Mouse (Mus musculus): ENCODE data around the gene L3mbtl4. TPM values are rescaled to one million over a fixed set of nuclear protein-coding genes. Genes with fewer than 3 reads are reported as not detected.

The L3mbtl4 gene
- polyA plus RNA-seq (2015; fragmentation: Nextera tagmentation; extraction: Ambion mirVana), result 4.8 and 5.7 TPM in 2 replicates

- Histone ChIP-seq H3K36me3 (replicated peaks) (no peaks in the 10 kb centered on the region), H3K9me3 (no peaks in the 10 kb centered on the region), H3K4me1 (peaks cover 8% of the 10 kb centered on the region; the same call in 1 of the 2 replicates), H3K9ac (peak within 1 kb of the TSS; percentile 57), H3K27ac (no peak within 1 kb of the TSS), H3K4me2 (peak within 1 kb of the TSS; percentile 94), H3K27me3 (replicated peaks) (no peaks in the 10 kb centered on the region), H3K4me3 (peak within 1 kb of the TSS; percentile 64)
- 0% methylated on average over 29 of the region's 29 CpGs for WGBS
- ATAC-seq (replicated peaks), result peak; percentile 95
Measured at GRCm38 (mm10) chr17:68273527-68273926, at the start of gene L3mbtl4. L3mbtl4 (plus strand) TSS chr17:68273797.

GRCm38 (mm10) chr17:68230484-68230883 is 43.1 kb upstream of the L3mbtl4 start:
- no peaks in the 10 kb centered on the region for H3K4me1 ChIP-seq

GRCm38 (mm10) chr17:68235380-68235779 is 38.2 kb upstream of the L3mbtl4 start:
- ATAC-seq (replicated peaks), result no peak
- Histone ChIP-seq H3K9me3 (no peaks in the 10 kb centered on the region), H3K4me3 (no peak overlapping the region), H3K27me3 (replicated peaks) (no peaks in the 10 kb centered on the region), H3K4me1 (no peaks in the 10 kb centered on the region), H3K4me2 (no peak overlapping the region), H3K9ac (no peak overlapping the region), H3K36me3 (replicated peaks) (no peaks in the 10 kb centered on the region), H3K27ac (no peak overlapping the region)
- 75% methylated on average over 4 of the region's 4 CpGs for WGBS

More at GRCm38 (mm10) chr17:68230484-68230883, 43.1 kb upstream of the L3mbtl4 start:
- H3K4me2 ChIP-seq, result no peak overlapping the region
- no peaks in the 10 kb centered on the region for H3K9me3 ChIP-seq
- no peak for ATAC-seq (replicated peaks)
- H3K36me3 ChIP-seq (replicated peaks), result no peaks in the 10 kb centered on the region
- H3K9ac ChIP-seq, result no peak overlapping the region
- WGBS, result 87% methylated on average over 4 of the region's 4 CpGs
- H3K4me3 ChIP-seq, result no peak overlapping the region
- H3K27me3 ChIP-seq (replicated peaks), result no peaks in the 10 kb centered on the region
- no peak overlapping the region for H3K27ac ChIP-seq

GRCm38 (mm10) chr17:68236992-68237391 is 36.6 kb upstream of the L3mbtl4 start:
- Histone ChIP-seq H3K4me1 (no peaks in the 10 kb centered on the region), H3K9me3 (no peaks in the 10 kb centered on the region), H3K36me3 (replicated peaks) (no peaks in the 10 kb centered on the region), H3K27ac (no peak overlapping the region), H3K9ac (no peak overlapping the region), H3K4me3 (no peak overlapping the region), H3K4me2 (no peak overlapping the region), H3K27me3 (replicated peaks) (no peaks in the 10 kb centered on the region)
- ATAC-seq (replicated peaks), result no peak
- WGBS, result 89% methylated on average over 12 of the region's 12 CpGs

GRCm38 (mm10) chr17:68240171-68240570 is 33.4 kb upstream of the L3mbtl4 start:
- Histone ChIP-seq H3K4me3 (no peak overlapping the region), H3K27ac (no peak overlapping the region), H3K4me1 (no peaks in the 10 kb centered on the region), H3K9ac (no peak overlapping the region), H3K36me3 (replicated peaks) (no peaks in the 10 kb centered on the region), H3K9me3 (no peaks in the 10 kb centered on the region), H3K4me2 (no peak overlapping the region), H3K27me3 (replicated peaks) (no peaks in the 10 kb centered on the region)
- 82% methylated on average over 2 of the region's 2 CpGs for WGBS
- no peak for ATAC-seq (replicated peaks)

GRCm38 (mm10) chr17:68264835-68265557 is 8.6 kb upstream of the L3mbtl4 start:
- Histone ChIP-seq H3K27me3 (replicated peaks) (no peaks in the 10 kb centered on the region), H3K4me2 (no peak overlapping the region), H3K4me3 (no peak overlapping the region), H3K36me3 (replicated peaks) (no peaks in the 10 kb centered on the region), H3K9ac (no peak overlapping the region), H3K9me3 (no peaks in the 10 kb centered on the region), H3K4me1 (no peaks in the 10 kb centered on the region), H3K27ac (no peak overlapping the region)
- ATAC-seq (replicated peaks), result no peak
- WGBS, result 78% methylated on average over 7 of the region's 7 CpGs

GRCm38 (mm10) chr17:68273954-68274353 is 357 bp downstream of the L3mbtl4 start:
- Histone ChIP-seq H3K4me3 (peak overlapping the region; percentile 64), H3K27me3 (replicated peaks) (no peaks in the 10 kb centered on the region), H3K9ac (peak overlapping the region; percentile 57), H3K9me3 (no peaks in the 10 kb centered on the region), H3K36me3 (replicated peaks) (no peaks in the 10 kb centered on the region), H3K4me2 (peak overlapping the region; percentile 94), H3K4me1 (peaks cover 8% of the 10 kb centered on the region; the same call in 1 of the 2 replicates), H3K27ac (no peak overlapping the region)
- 16% methylated on average over 14 of the region's 14 CpGs for WGBS
- peak; percentile 84; the same call in 1 of the 2 replicates for ATAC-seq (replicated peaks)

- Histone ChIP-seq H3K4me2 (no peak overlapping the region), H3K4me3 (no peak overlapping the region), H3K4me1 (peaks cover 8% of the 10 kb centered on the region; the same call in 1 of the 2 replicates), H3K27ac (no peak overlapping the region), H3K27me3 (replicated peaks) (no peaks in the 10 kb centered on the region), H3K9ac (no peak overlapping the region), H3K36me3 (replicated peaks) (no peaks in the 10 kb centered on the region), H3K9me3 (no peaks in the 10 kb centered on the region)
- ATAC-seq (replicated peaks), result no peak
- WGBS, result 84% methylated on average over 2 of the region's 2 CpGs
Measured at GRCm38 (mm10) chr17:68275138-68275537, 1.5 kb downstream of the L3mbtl4 start.

GRCm38 (mm10) chr17:68280915-68281314 is 7.3 kb downstream of the L3mbtl4 start:
- Histone ChIP-seq H3K36me3 (replicated peaks) (no peaks in the 10 kb centered on the region), H3K9ac (no peak overlapping the region), H3K27ac (no peak overlapping the region), H3K9me3 (no peaks in the 10 kb centered on the region), H3K27me3 (replicated peaks) (no peaks in the 10 kb centered on the region), H3K4me1 (peaks cover 3% of the 10 kb centered on the region; the same call in 1 of the 2 replicates), H3K4me3 (no peak overlapping the region), H3K4me2 (no peak overlapping the region)
- 79% methylated on average over 2 of the region's 2 CpGs for WGBS
- no peak for ATAC-seq (replicated peaks)

- Histone ChIP-seq H3K9ac (no peak overlapping the region), H3K4me3 (no peak overlapping the region), H3K9me3 (no peaks in the 10 kb centered on the region), H3K36me3 (replicated peaks) (no peaks in the 10 kb centered on the region), H3K4me1 (peaks cover 3% of the 10 kb centered on the region; the same call in 1 of the 2 replicates), H3K27me3 (replicated peaks) (no peaks in the 10 kb centered on the region), H3K4me2 (no peak overlapping the region), H3K27ac (no peak overlapping the region)
- peak; percentile 70; the same call in 1 of the 2 replicates for ATAC-seq (replicated peaks)
- WGBS, result 22% methylated on average over 8 of the region's 8 CpGs
Measured at GRCm38 (mm10) chr17:68285119-68285782, 11.7 kb downstream of the L3mbtl4 start.

GRCm38 (mm10) chr17:68288094-68288493 is 14.5 kb downstream of the L3mbtl4 start:
- Histone ChIP-seq H3K4me3 (no peak overlapping the region), H3K9me3 (no peaks in the 10 kb centered on the region), H3K36me3 (replicated peaks) (no peaks in the 10 kb centered on the region), H3K27me3 (replicated peaks) (no peaks in the 10 kb centered on the region), H3K4me2 (no peak overlapping the region), H3K9ac (no peak overlapping the region), H3K4me1 (peaks cover 3% of the 10 kb centered on the region; the same call in 1 of the 2 replicates), H3K27ac (no peak overlapping the region)
- WGBS, result 81% methylated on average over 4 of the region's 4 CpGs
- ATAC-seq (replicated peaks), result no peak

- Histone ChIP-seq H3K4me1 (peaks cover 3% of the 10 kb centered on the region; the same call in 1 of the 2 replicates), H3K9me3 (no peaks in the 10 kb centered on the region), H3K4me3 (no peak overlapping the region), H3K27ac (no peak overlapping the region), H3K27me3 (replicated peaks) (no peaks in the 10 kb centered on the region), H3K4me2 (no peak overlapping the region), H3K9ac (no peak overlapping the region), H3K36me3 (replicated peaks) (no peaks in the 10 kb centered on the region)
- ATAC-seq (replicated peaks), result no peak
- WGBS, result 92% methylated on average over 8 of the region's 8 CpGs
Measured at GRCm38 (mm10) chr17:68288699-68289098, 15.1 kb downstream of the L3mbtl4 start.
